Mouse (Mus musculus) kidney, adult 18-20 months (tissue): ENCODE measurements around the gene Olfr69.
"Not testable (repeated sequence)": the region's sequence is repeated elsewhere in the genome, so short reads cannot be mapped to it uniquely, and the experiment has no call there.

Experiments
- DNase-seq: peaks from one replicate; pipeline ENCODE4 v3.0.0; 2021

Gene Olfr69

DNA sequence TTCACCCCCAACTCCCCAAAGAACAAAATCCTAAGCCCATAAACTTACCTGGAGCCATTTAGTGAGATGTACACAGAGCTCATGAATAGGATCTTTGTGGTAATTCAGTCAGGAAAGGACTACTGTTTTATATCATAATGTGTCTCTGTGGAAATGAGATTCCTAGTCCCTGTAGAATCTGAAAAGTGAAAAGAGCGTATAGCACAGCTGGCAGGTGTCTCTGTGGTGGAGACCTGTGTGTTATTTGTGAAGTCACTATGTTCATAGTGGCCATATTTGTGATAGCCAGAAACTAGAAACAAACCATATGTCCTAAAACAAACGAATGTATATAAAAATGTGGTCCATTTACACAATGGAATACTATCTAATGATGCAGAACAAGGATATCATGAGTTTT lies at the start of gene Olfr69:
TSS of gene Olfr69 (minus strand) at position 101 of the 400 bp plus-strand sequence.
- no peak for DNase-seq

DNA sequence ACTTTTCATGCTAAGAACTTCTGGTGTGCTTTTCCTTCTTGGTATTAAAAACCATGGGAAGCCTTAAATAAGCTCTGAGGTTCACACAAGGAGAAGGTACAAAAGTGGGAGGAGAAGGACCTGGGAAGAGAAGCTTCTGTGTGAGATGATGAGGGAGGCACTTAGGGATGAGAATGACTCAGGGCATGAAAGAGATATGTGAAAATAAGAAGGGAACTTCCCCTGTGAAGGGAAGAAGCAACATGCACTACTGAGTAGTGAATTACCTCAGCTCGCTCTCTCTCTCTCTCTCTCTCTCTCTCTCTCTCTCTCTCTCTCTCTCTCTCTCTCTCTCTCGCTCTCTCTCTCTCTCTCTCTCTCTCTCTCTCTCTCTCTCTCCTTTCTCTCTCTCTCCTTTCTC lies 43.7 kb upstream of the Olfr69 start:
- not testable (repeated sequence) for DNase-seq

DNA sequence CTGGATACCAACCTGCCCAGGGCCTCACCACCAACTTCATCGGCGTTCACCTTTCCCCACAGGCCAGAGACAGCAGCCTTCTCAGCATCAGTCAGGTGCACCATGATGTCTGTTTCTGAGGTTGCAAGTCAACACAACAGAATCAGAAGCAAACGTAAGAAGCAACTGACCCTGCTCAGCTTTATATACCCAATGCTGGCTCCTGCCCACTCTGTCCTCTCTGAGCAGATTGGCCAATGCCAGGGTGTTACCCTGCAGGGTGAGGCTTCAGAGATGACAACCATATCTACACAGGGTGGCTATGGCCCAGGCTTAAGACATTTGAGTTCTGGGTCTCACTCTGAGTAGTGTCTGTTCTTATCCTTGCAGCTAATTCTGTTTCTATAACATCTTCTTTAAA lies 42.4 kb upstream of the Olfr69 start, which contains the start of gene Hbb-bt:
TSS of gene Hbb-bt (minus strand) at position 231 of the 400 bp plus-strand sequence.
- DNase-seq, result no peak

DNA sequence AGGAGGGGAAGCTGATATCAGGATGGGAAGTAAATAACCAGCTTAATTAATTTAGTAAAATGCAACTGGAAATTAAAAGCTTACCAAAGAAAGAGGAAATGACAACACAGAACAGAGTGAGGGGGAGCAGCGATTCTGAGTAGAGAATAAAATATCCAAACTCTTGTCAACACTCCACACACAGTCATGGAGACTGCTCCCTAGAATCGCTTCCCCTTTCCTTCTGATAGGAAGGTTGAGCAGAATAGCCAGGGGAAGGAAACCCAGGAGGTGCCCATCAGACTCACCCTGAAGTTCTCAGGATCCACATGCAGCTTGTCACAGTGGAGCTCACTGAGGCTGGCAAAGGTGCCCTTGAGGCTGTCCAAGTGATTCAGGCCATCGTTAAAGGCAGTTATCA lies 41.8 kb upstream of the Olfr69 start:
- DNase-seq, result not testable (repeated sequence)

DNA sequence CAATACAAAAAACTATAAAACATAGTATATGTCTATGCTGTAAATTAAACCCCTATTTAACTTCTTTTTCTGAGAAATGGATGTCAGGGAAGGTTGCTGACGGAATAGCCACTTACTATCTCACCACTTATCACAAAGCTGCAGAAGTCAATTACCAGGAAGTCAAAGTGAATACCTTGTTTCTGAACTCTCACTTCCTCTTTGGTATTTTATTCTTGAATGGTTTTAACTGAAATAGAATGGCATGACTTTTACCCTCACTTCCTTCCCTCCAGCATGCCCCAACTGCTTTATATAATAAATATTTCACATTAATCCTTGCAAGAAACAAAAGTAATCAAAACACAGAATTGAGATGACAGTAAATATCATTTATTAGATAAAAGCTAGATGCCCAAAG lies 40.8 kb upstream of the Olfr69 start:
- no peak for DNase-seq

DNA sequence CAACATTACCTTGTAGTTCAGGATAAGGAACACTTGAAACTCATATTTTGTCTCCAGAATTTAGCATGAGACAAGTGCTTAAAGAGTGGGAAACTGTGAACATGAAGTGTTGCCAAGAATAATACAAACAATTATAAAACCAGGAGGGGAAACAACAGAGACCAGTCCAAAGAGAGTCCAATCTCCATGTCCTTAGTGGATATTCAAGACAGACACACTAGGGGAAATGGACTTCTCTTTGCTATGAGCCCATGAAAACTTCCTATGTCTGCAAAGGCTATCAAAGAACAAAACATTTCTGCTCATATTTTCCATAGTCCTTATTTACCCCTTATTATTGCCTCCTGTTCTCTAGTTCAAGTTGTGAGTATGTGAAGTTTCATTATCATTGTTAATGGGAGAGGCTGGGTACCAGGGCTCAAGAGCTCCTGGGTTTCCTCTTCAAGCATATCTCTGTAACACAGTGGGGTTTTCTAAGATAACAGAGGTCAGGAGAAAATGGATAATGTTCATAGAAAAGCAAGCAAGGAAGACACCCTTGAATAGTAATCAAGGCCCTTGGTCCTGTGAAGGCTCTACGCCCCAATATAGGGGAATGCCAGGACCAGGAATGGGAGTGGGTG lies 39.9 kb upstream of the Olfr69 start:
- no peak for DNase-seq

DNA sequence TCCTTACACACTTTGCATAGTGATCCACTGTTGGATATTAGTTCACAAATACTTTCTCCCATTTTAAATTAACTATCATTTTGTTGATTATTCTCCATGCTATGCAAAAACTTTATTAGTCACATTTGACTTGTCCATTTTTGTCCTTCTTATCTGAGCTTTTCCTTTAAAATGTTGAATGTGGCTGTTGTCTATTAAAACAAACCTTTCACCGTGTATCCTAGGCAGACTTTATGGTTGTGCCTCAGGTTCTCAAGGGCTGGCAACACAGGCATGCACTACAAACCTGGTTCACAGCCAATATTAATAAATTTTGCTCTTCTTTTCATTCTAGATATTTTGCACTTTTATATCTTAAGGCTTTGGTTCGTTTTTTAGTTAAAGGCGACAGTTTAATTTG lies 39.4 kb upstream of the Olfr69 start:
- no peak for DNase-seq

DNA sequence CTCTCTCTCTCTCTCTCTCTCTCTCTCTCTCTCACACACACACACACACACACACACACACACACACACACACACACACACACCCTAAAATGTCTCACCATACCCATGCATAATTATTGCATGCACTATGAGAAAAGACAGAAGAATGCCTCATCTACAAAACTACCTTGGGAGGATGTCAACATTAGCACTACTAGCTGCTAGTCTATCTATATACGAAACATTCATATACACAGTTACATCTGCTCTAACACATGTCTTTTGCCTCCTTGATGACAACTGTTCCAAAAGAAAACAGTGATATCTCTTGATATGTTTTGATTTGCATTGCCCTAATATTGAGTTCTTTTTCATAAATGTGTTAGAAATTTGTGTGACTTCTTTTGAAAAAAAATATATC lies 38.9 kb upstream of the Olfr69 start:
- no peak for DNase-seq

DNA sequence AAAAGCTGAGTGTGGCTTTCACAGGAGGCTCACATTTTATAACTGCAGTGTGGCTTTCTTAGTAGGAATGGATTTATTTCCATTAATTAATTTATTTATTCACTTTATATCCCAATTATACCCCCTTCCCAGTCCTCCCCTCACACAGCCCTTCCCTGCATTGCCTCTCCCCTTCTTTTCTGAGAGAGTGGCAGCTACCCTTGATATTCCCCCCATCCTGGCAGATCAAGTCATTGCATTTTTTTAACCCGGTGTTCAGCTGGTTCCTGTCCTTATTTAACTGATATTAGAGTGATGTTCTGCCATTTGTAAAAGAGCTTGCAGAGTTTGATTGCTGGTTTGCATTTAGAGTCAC lies 38.4 kb upstream of the Olfr69 start:
- DNase-seq, result no peak

DNA sequence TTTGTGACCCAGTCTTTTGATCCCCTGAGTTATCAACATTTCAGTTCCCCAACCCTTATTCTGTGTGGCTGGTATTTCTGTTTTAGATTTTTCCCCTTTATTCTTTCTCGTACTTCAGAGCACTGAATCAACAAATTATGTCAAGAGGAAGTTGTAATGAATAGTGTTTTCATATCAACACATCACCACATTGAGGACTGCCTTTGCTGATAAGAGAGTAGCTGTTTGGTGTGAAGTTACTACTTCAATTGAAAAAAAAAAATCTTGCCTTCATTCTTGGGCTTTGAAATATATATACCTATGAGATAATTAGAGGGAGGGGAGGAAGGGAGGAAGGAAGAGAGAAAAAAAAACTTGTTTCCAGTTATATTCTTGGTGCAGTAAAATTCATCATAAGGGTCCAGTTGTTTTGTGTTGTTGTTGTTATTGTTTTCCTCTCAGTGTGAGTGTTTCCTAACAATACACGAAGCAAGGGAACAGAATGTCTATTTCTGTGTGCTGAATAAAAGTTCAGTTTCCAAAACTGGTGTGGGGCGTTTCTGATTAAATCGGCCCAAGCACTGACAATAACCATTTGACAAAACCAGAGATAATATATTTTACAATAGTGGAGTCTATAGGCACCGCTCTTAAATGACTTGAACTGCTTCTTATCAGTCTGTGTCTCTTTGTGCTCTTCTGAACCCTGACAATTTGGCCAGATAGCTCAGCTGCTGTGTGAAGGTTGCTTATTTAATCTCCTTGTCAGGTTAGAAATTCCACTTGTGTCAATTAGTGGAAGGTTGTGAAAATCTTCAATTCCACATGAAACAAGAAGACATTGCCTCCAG lies 37.8 kb upstream of the Olfr69 start:
- no peak for DNase-seq

DNA sequence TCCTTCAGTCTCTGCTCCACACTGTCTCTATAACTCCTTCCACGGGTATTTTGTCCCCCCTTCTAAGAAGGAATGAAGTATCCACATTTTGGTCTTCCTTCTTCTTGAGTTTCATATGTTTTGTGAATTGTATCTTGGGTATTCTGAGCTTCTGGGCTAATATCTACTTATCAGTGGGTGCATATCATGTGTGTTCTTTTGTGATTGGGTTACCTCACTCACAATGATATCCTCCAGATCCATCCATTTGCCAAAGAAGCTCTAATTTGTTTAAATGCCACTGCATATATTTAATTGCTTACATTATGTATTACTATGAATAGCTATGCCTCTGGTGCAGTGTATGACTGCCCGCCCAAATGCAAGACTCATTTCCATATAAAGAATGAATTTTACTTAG lies 36.7 kb upstream of the Olfr69 start:
- not testable (repeated sequence) for DNase-seq

DNA sequence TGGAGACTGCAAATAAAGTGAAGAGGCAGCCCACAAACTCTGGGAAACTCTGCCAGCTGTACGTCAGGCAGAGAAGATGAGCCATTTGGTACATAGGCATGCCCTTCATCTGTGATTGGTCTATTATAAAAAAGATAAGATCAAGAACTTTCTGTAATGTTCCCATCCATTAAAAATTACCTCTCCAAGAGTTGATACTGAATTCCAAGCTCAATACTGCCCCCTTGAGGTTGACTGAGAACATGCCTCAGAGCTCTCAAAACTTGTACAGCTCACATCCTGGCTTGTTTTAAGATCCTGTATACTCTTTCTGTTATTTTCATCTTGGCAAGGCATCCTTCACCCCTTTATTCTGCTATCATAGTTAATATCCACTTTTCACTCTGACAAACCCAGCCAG lies 35.5 kb upstream of the Olfr69 start:
- no peak for DNase-seq

DNA sequence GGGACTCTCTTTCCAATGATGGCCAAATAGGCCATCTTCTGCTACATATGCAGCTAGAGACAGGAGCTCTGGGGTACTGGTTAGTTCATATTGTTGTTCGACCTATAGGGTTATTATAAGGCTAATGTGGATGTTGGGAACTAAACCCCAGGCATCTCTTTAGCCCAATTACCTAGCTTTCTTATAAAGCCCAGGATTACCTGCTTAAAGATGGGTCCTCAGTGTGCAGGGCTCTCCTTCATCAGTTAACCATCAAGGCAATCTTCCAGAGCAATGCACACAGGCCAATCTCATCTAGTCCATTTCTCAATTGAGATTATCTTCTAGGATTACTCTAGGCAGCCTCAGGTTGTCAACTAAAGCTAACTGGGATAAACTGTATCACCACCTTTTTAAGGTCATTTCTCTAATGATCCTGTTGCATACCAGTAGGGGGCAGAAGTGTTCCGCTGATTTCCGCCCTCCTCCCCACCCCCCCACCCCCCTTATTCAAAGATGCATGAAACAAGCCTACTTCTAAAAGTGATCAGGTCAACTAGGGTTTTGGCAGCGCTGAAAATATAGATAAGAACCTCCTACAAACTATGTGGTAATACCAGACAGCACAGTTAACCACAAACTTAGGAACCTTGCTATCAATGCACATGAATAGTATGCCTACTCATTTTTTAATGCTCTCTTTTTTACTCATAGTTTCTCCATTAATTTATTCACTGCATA lies 21.4 kb upstream of the Olfr69 start:
- DNase-seq, result no peak

DNA sequence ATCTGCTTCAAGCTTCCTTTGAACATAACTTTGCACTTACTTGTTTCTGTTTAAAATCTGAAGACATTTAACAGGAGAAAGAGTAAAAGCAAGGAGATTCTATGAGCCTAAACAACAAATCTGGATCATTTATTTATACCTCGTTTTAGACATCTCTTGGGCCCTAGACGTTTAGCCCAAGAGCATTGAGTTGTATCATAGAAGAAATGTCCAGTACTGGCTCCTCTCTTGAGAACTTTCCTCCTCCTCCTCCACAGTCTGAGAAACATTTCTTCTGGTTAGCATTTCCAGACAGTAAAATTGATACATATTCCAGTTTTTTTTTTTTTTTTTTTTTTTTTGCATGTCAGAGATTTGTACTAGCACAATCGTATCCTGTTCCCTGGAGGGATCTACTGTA lies 20.3 kb upstream of the Olfr69 start, which contains the start of gene Olfr67:
TSS of gene Olfr67 (minus strand) at position 101 of the 400 bp plus-strand sequence.
- DNase-seq, result no peak

DNA sequence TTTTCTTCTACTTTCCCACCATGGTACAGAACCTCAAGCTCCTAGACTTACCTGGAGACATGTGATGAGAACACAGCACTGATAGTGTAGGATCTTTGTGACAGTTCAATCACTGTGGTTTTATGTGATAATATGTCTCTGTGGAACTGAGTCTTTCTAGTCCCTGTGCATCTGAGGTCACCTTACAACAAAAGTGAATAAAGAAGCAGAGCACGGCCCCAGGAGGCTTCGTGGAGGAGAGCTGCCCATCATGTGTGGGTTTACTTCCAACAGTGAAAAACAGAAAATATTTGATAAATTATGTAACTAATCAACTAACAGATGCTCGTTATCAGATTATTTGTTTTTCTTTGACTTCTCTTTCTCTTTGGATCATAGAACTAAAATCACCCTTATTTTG lies 8.2 kb upstream of the Olfr69 start, which contains the start of gene Olfr68:
TSS of gene Olfr68 (minus strand) at position 101 of the 400 bp plus-strand sequence.
- no peak for DNase-seq

DNA sequence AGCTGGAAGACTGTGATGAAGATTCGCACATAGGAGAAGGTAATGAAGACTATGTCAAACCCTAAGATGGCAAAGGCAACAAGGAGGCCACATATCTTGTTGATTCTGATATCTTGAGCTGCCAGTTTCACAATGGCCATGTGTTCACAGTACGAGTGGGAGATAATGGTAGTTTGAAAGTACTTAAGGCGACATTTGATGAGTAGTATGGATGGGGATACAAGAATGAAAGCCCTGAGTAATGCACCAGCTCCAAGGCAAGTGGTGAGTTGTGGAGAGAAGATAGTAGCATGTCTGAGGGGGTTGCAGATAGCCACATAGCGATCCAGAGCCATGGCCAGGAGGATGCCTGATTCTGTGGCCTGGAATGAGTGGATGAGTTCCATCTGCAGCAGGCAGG lies 6.3 kb upstream of the Olfr69 start:
- not testable (repeated sequence) for DNase-seq

DNA sequence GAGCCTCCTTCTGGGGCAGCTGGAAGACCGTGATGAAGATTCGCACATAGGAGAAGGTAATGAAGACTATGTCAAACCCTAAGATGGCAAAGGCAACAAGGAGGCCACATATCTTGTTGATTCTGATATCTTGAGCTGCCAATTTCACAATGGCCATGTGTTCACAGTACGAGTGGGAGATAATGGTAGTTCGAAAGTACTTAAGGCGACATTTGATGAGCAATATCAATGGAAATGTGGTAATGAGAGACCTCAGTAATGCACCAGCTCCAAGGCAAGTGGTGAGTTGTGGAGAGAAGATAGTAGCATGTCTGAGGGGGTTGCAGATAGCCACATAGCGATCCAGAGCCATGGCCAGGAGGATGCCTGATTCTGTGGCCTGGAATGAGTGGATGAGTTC lies 3.7 kb downstream of the Olfr69 start:
- not testable (repeated sequence) for DNase-seq

DNA sequence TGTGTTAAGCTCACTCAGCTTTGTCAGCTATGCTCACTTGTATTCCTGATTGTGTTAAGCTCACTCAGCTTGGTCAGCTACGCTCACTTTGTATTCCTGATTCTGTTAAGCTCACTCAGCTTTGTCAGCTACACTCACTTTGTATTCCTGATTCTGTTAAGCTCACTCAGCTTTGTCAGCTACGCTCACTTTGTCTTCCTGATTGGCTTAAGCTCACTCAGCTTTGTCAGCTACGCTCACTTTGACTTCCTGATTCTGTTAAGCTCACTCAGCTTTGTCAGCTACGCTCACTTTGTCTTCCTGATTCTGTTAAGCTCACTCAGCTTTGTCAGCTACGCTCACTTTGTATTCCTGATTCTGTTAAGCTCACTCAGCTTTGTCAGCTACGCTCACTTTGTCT lies 9.2 kb downstream of the Olfr69 start:
- DNase-seq, result not testable (repeated sequence)

DNA sequence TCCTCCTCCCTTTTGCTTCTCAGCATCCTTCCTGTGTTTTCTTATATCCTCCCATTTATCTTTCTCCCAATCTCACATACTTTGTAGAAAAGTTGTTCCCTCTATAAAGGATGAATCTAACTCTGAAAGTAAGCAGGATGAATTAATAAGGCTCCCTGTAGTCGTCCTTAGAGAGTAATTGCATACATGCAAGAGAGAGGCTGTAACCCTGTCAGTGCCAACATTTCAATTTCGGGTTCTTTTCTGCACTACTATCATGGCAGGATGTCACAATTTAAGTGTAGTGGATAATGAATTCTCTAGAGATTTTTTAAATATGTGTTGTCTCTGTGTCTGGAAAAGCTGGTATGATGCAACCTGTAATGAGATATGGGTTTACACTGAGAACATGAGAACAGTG lies 14.2 kb downstream of the Olfr69 start, which contains the start of gene Olfr630:
TSS of gene Olfr630 (minus strand) at position 101 of the 400 bp plus-strand sequence.
- no peak for DNase-seq

DNA sequence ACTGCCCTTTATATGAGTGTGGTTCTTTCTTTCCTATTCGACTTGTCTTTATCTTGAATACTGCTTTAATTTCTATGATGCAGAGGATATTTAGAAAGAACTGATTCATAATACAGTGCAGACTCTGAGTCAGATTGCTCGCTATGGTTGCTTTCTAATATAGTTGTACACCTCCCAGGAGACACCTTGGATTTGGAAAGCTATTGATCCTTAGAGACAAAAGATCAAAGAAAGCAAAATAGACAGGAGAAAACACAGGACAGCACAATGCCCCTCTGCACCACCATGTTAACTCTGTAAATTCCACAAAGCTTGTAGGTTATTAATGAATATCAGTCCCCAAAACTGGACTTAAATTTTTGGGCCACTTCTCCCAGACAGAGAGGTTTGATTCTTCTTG lies 26.6 kb downstream of the Olfr69 start, which contains the start of gene Olfr629:
TSS of gene Olfr629 (minus strand) at position 101 of the 400 bp plus-strand sequence.
- no peak for DNase-seq

DNA sequence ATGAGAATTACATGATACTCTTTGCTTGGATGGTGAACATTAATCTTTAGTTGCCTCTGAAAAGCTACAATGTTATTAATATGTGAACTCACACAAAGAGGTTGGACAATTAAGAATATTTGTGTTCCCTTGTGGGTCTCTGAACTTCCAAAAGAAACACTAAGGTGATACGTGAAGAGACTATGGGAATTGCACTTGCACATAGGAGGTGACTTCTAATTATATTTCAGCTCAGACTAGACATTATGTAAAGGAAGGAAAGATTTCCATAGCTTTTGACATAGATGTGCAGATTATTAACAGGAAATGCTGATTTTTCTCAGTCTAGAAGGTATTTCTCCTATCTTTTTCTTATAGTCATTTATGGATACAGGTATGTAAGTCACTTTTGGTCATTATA lies 41.3 kb downstream of the Olfr69 start, which contains the start of gene Olfr628:
TSS of gene Olfr628 (plus strand) at position 301 of the 400 bp plus-strand sequence.
- no peak for DNase-seq

DNA sequence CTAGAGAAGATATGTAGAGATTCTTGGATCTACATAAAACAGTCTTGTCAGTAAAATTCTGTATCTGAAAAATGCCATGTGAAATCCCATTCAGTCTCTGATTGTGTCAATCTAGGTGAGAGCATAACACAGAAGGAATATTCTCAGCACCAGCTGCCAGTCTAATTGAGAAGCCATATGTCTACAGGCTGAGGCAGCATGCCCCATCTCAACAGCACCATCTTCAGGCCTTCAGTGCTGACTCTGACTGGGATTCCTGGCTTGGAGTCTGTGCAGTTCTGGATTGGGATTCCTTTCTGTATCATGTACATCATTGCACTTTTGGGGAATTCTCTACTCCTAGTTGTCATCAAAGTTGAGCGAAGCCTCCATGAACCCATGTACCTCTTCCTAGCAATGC lies 55.0 kb downstream of the Olfr69 start:
- not testable (repeated sequence) for DNase-seq
